Mouse (Mus musculus) embryonic fibroblast, embryonic 13.5 days (primary cell): Measurements from ENCODE around the gene Zc3h12c.

Experiments used
- CTCF ChIP-seq: IDR thresholded peaks from 2 replicates; pipeline ENCODE4 v1.5.1; 2011; ENCODE audit warnings: mild to moderate bottlenecking, control low read depth, low read length, moderate library complexity, borderline replicate concordance; ENCODE audit not compliant: insufficient read depth
- POLR2A ChIP-seq: IDR thresholded peaks from 2 replicates; pipeline ENCODE4 v1.6.1; 2011; ENCODE audit warnings: low read depth, mild to moderate bottlenecking, control low read depth, low read length, moderate library complexity

GRCm38 (mm10) chr9:52167863-52168685 is at the start of gene Zc3h12c:
- no peak for TF ChIP-seq CTCF
- no peak for TF ChIP-seq POLR2A
